Mouse (Mus musculus): Measurements from ENCODE around the gene Gm20388. TPM values are rescaled to one million over a fixed set of nuclear protein-coding genes. Genes with fewer than 3 reads are reported as not detected.
A peak's percentile ranks its signal among the peaks of the same experiment; 100 is the strongest.

The Gm20388 gene
- polyA plus RNA-seq, 1 experiment from 2014 or later = not detected

DNA sequence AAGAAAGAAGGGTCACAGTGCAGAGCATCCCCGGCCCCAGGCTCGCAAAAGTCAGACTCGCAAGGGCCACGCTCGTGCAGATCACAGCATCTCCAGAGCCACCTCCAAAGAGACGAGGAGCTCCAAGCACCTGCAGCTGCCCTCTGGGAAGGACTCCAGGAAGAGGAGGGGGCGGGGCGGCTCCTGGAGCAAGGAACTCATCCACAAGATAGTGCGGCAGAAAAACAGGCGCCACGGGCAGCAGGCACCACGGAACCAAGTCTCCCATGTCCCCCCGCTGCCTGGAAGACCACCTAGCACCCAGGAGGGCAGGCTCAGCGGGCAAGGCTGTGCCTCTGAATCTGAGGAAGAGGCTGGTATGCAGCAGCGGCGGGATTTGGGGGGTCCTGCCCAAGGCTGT, 2352.2 kb downstream of the Gm20388 start:
- no peak overlapping the region for H3K9ac ChIP-seq (ENCODE audit: low read depth, low read length)
- no peak overlapping the region for H3K4me3 ChIP-seq (ENCODE audit: low read depth, low read length)
- H3K27ac ChIP-seq (ENCODE audit: low read depth, low read length) = no peak overlapping the region
- 64% methylated on average over 16 of the region's 16 CpGs for WGBS
- H3K4me1 ChIP-seq (replicated peaks; ENCODE audit: control insufficient read depth, insufficient read depth, low read length) = no peaks in the 10 kb centered on the region
- H3K4me2 ChIP-seq (replicated peaks; ENCODE audit: low read depth) = no peak overlapping the region
- H3K36me3 ChIP-seq (ENCODE audit: control insufficient read depth, insufficient read depth) = no peaks in the 10 kb centered on the region
- no peaks in the 10 kb centered on the region for H3K9me3 ChIP-seq (ENCODE audit: control insufficient read depth)
- H3K27me3 ChIP-seq (replicated peaks; ENCODE audit: control insufficient read depth, insufficient read depth, low read length) = no peaks in the 10 kb centered on the region
- no peak for TF ChIP-seq CTCF (IDR thresholded peaks at IDR 0.05; ENCODE audit: low read depth)
- ATAC-seq = no peak

DNA sequence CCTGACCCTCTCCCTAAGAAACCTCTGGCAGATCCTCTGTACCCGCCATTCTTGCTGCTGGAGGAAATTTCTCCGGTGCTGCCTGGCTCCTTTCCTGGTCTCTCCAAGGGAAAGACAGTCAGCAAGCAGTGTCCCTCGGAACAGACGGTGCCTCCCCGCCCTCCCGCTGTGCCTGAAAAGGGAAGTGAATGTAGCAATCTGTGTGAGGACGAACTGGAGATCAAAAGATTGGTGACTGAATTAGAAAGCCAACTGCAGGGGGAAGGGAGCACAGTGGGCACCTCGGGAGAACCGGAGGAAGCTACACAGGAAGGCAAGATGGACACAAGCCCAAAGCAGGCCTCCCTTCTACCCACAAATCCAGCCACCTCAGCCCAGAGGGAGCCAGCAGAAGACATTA, 2353.6 kb downstream of the Gm20388 start:
- WGBS = 43% methylated on average over 9 of the region's 9 CpGs
- Histone ChIP-seq H3K4me3 (ENCODE audit: low read depth, low read length) (no peak overlapping the region), H3K27me3 (replicated peaks; ENCODE audit: control insufficient read depth, insufficient read depth, low read length) (no peaks in the 10 kb centered on the region), H3K36me3 (ENCODE audit: control insufficient read depth, insufficient read depth) (no peaks in the 10 kb centered on the region), H3K4me1 (replicated peaks; ENCODE audit: control insufficient read depth, insufficient read depth, low read length) (no peaks in the 10 kb centered on the region), H3K4me2 (replicated peaks; ENCODE audit: low read depth) (no peak overlapping the region), H3K9ac (ENCODE audit: low read depth, low read length) (no peak overlapping the region), H3K27ac (ENCODE audit: low read depth, low read length) (no peak overlapping the region), H3K9me3 (ENCODE audit: control insufficient read depth) (no peaks in the 10 kb centered on the region)
- ATAC-seq = no peak
- TF ChIP-seq CTCF (IDR thresholded peaks at IDR 0.05; ENCODE audit: low read depth) = no peak

DNA sequence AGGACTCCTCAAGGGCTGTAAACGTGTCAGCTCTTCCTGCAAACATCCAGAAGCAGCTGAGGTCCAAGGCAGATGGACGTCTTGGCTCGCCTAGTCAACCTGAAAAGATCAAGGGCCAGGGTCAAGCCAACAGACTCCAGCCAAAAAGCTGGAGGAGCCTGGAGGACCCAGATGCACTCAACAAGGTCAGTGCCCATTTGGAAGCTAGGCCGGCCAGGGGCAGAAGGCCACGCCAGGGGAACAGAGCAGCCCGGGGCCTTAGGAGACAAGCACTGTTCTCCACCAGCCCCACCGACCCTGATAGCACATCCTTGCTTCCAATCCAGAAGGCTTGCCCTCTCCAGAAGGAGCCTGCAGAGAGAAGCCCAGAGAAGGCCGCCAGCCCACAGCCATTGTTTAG, 2354.9 kb downstream of the Gm20388 start:
- H3K4me3 ChIP-seq (ENCODE audit: low read depth, low read length) = no peak overlapping the region
- no peak for ATAC-seq
- 81% methylated on average over 8 of the region's 8 CpGs for WGBS

DNA sequence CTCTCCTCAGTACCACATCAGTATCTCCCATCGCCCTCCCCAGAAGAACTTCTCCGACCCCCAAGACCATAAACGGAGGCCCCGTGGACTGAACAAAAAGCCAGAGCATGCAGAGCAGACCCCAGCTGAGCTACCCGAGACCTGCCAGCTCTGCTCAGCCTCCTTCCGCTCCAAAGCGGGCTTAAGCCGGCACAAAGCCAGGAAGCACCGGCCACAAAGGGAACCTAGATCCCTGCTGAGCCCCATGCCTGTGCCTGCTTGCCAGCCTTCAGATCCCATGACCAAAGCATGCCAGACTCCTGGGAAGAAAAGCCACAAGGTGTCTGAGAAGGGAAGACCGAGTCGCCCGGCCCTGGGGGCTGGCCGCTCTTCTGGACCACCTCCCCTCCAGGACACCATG, 2356.2 kb downstream of the Gm20388 start:
- Histone ChIP-seq H3K4me1 (replicated peaks; ENCODE audit: control insufficient read depth, insufficient read depth, low read length) (no peaks in the 10 kb centered on the region), H3K4me3 (ENCODE audit: low read depth, low read length) (no peak overlapping the region), H3K9me3 (ENCODE audit: control insufficient read depth) (no peaks in the 10 kb centered on the region), H3K9ac (ENCODE audit: low read depth, low read length) (no peak overlapping the region), H3K27me3 (replicated peaks; ENCODE audit: control insufficient read depth, insufficient read depth, low read length) (0 out of 2 replicates have a peak, but pooled peaks cover 5% of the 10 kb centered on the region), H3K36me3 (ENCODE audit: control insufficient read depth, insufficient read depth) (no peaks in the 10 kb centered on the region), H3K27ac (ENCODE audit: low read depth, low read length) (no peak overlapping the region), H3K4me2 (replicated peaks; ENCODE audit: low read depth) (no peak overlapping the region)
- no peak for ATAC-seq
- TF ChIP-seq CTCF (IDR thresholded peaks at IDR 0.05; ENCODE audit: low read depth) = no peak
- WGBS = 75% methylated on average over 13 of the region's 13 CpGs

More for the DNA sequence above, 2354.9 kb downstream of the Gm20388 start:
- no peak for TF ChIP-seq CTCF (IDR thresholded peaks at IDR 0.05; ENCODE audit: low read depth)
- Histone ChIP-seq H3K27ac (ENCODE audit: low read depth, low read length) (no peak overlapping the region), H3K9me3 (ENCODE audit: control insufficient read depth) (no peaks in the 10 kb centered on the region), H3K36me3 (ENCODE audit: control insufficient read depth, insufficient read depth) (no peaks in the 10 kb centered on the region), H3K27me3 (replicated peaks; ENCODE audit: control insufficient read depth, insufficient read depth, low read length) (0 out of 2 replicates have a peak, but pooled peaks cover under 1% of the 10 kb centered on the region), H3K9ac (ENCODE audit: low read depth, low read length) (no peak overlapping the region), H3K4me2 (replicated peaks; ENCODE audit: low read depth) (no peak overlapping the region), H3K4me1 (replicated peaks; ENCODE audit: control insufficient read depth, insufficient read depth, low read length) (no peaks in the 10 kb centered on the region)

DNA sequence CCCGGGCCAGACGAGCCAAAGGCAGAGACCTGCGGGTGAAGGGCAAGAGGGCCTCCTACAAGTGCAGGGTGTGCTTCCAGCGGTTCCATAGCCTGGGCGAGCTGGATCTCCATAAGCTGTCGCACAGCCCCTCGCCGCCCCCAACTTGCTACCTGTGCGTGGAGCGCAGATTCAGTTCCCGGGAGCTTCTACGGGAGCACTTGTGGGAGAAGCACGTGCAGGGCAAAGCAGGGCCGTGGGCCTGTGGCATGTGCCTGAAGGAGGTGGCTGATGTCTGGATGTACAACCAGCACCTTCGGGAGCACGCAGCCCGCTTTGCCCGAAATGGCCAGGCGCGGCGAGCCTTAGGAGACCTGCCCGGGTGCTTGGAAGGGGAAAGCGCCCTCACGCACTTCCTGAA, 2358.2 kb downstream of the Gm20388 start:
- WGBS = 57% methylated on average over 24 of the region's 24 CpGs
- Histone ChIP-seq H3K27ac (ENCODE audit: low read depth, low read length) (no peak overlapping the region), H3K9ac (ENCODE audit: low read depth, low read length) (no peak overlapping the region), H3K4me3 (ENCODE audit: low read depth, low read length) (peak overlapping the region; percentile 29), H3K9me3 (ENCODE audit: control insufficient read depth) (no peaks in the 10 kb centered on the region), H3K4me2 (replicated peaks; ENCODE audit: low read depth) (peak overlapping the region; percentile 64), H3K27me3 (replicated peaks; ENCODE audit: control insufficient read depth, insufficient read depth, low read length) (0 out of 2 replicates have a peak, but pooled peaks cover 5% of the 10 kb centered on the region), H3K4me1 (replicated peaks; ENCODE audit: control insufficient read depth, insufficient read depth, low read length) (0 out of 2 replicates have a peak, but pooled peaks cover 4% of the 10 kb centered on the region), H3K36me3 (ENCODE audit: control insufficient read depth, insufficient read depth) (no peaks in the 10 kb centered on the region)
- ATAC-seq = no peak
- TF ChIP-seq CTCF (IDR thresholded peaks at IDR 0.05; ENCODE audit: low read depth) = no peak

GRCm38 (mm10) chr8:122269404-122269803, 2358.8 kb downstream of the Gm20388 start:
- Histone ChIP-seq H3K4me3 (ENCODE audit: low read depth, low read length) (peak overlapping the region; percentile 29), H3K27me3 (replicated peaks; ENCODE audit: control insufficient read depth, insufficient read depth, low read length) (0 out of 2 replicates have a peak, but pooled peaks cover 5% of the 10 kb centered on the region), H3K36me3 (ENCODE audit: control insufficient read depth, insufficient read depth) (no peaks in the 10 kb centered on the region), H3K4me2 (replicated peaks; ENCODE audit: low read depth) (peak overlapping the region; percentile 64), H3K27ac (ENCODE audit: low read depth, low read length) (no peak overlapping the region), H3K4me1 (replicated peaks; ENCODE audit: control insufficient read depth, insufficient read depth, low read length) (0 out of 2 replicates have a peak, but pooled peaks cover 4% of the 10 kb centered on the region), H3K9ac (ENCODE audit: low read depth, low read length) (no peak overlapping the region), H3K9me3 (ENCODE audit: control insufficient read depth) (no peaks in the 10 kb centered on the region)
- TF ChIP-seq CTCF (IDR thresholded peaks at IDR 0.05; ENCODE audit: low read depth) = peak; percentile 99
- WGBS = 5% methylated on average over 21 of the region's 21 CpGs
- ATAC-seq = peak; percentile 55

- Histone ChIP-seq H3K4me2 (replicated peaks; ENCODE audit: low read depth) (no peak overlapping the region), H3K9me3 (ENCODE audit: control insufficient read depth) (no peaks in the 10 kb centered on the region), H3K36me3 (ENCODE audit: control insufficient read depth, insufficient read depth) (no peaks in the 10 kb centered on the region), H3K27ac (ENCODE audit: low read depth, low read length) (no peak overlapping the region), H3K9ac (ENCODE audit: low read depth, low read length) (no peak overlapping the region), H3K4me3 (ENCODE audit: low read depth, low read length) (no peak overlapping the region), H3K27me3 (replicated peaks; ENCODE audit: control insufficient read depth, insufficient read depth, low read length) (0 out of 2 replicates have a peak, but pooled peaks cover 5% of the 10 kb centered on the region), H3K4me1 (replicated peaks; ENCODE audit: control insufficient read depth, insufficient read depth, low read length) (0 out of 2 replicates have a peak, but pooled peaks cover 4% of the 10 kb centered on the region)
- TF ChIP-seq CTCF (IDR thresholded peaks at IDR 0.05; ENCODE audit: low read depth) = no peak
- ATAC-seq = no peak
- 81% methylated on average over 7 of the region's 7 CpGs for WGBS
Measured at GRCm38 (mm10) chr8:122270555-122270954, 2359.9 kb downstream of the Gm20388 start.
